Mouse (Mus musculus) lung, adult 18-20 months (tissue): ENCODE measurements at regions not wholly inside any gene's neighbourhood (a gene's known extent, or its start where the extent isn't known, plus 50 kb on each side); places are given as distances from the start of the nearest gene placed in this dataset.
"Not testable (repeated sequence)": the region's sequence is repeated elsewhere in the genome, so short reads cannot be mapped to it uniquely, and the experiment has no call there.

Source experiments
- DNase-seq, 2 experiments: peaks; one replicate each; pipeline ENCODE4 v3.0.0; 2022; ENCODE audit warnings: mixed read lengths in 2 of 2

DNA sequence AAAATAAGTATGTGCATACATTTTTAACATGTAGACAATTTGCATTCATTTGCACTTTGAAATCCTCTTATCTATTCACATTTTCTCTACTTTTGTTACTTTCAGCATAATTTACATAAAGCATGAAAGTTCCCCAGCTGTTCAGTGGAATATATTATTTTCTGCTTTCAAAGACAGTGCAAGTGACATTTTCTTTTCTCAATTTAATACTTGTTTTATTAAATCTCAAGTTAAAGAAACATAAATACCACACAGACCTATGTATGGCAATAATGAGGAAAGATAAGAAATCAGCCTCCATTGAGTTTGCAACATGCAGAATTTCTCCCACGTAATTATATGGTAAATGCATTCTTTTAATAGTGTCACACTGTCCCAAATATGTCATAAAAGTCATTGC is 1168.1 kb upstream of the Gje1 start:
- no peak for DNase-seq

GRCm38 (mm10) chr10:15868063-15868462 is 1150.0 kb upstream of the Gje1 start:
- DNase-seq, result no peak

DNA sequence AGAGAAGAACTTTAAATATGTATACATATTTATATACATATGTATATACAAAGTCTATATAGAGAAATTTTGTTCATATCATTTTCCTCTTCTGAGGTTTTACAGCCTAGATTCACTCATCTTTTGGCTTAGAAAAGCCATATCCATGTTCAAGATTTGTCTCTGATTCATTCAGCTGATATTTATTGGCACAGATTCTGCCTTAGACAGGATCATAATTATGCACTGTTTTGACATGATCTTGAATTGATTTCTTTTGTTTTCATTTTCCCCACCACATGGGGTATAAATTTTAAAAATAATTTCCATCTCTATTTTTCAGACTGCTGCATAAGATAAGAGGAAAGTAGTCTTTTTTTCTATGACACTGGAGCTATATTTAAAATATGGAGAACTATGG is 1148.9 kb upstream of the Gje1 start:
- no peak for DNase-seq

- DNase-seq, result no peak
These were observed 1123.4 kb upstream of the Gje1 start for GRCm38 (mm10) chr10:15841381-15841780.

- no peak for DNase-seq
These were observed 1114.3 kb upstream of the Gje1 start for GRCm38 (mm10) chr10:15832338-15832737.

GRCm38 (mm10) chr10:15825457-15825856 is 1107.4 kb upstream of the Gje1 start:
- DNase-seq, result no peak

GRCm38 (mm10) chr10:15807271-15807670 is 1089.3 kb upstream of the Gje1 start:
- no peak for DNase-seq

DNA sequence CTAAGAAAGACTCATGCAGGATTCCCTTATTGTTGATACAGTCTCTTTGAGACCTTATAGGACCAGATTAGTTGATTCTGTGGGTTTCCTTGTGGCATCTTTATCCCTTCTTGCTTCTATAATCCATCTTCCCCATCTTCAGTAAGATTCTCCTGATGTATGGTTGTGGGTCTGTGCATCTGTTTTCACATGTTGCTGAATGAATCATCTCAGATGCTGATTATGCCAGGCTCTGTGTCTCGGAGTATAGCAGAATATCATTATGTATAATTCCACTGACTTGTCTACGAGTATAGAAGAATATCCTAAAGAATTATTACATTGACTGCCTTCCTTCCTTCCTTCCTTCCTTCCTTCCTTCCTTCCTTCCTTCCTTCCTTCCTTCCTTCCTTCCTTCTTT is 1087.8 kb upstream of the Gje1 start:
- DNase-seq, result no peak

DNA sequence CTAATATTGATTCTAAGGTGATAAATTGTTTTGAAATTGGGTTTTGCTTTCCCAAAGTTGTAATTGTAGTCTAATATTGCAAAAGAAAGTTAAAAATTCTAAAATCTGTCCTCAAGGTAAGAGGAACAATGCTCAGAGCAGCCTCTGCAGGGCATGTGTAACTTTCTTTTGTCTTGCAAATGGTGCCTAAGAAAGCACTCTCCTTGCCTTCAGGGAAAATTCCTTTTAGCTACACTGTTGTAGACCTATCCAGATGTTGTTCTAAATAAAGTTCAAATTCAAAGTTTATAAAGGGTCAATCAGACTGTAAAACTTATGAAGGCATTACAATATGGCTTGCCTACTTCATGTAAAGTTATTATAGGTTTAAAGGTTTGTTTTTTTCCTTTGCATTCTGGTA is 1075.2 kb upstream of the Gje1 start:
- not testable (repeated sequence) for DNase-seq

GRCm38 (mm10) chr10:15791473-15792269 is 1073.7 kb upstream of the Gje1 start:
- DNase-seq, result no peak

GRCm38 (mm10) chr10:15759983-15760723 is 1042.1 kb upstream of the Gje1 start:
- peak in 1 of 2 experiments; percentile 9 for DNase-seq

- no peak for DNase-seq
These were observed 1041.6 kb upstream of the Gje1 start for GRCm38 (mm10) chr10:15759576-15759975.

DNA sequence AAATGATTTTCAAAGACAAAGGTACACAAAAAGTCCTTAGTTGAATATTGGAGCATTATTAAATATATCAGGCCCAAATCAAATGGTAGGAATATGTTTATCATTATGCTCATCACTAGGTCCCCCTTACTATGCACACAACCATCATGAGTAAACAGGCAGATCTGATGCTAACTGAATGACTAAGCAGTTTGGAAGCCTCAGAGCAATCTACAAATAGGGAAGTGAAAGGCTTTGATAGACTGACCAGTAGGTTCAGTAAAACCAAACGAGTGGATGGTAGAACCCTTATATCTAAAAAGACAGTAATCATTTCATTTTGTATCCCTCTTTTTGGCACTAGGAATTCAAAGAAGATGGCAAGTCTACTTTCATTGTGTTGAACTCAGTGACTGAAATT is 1039.5 kb upstream of the Gje1 start:
- no peak for DNase-seq

DNA sequence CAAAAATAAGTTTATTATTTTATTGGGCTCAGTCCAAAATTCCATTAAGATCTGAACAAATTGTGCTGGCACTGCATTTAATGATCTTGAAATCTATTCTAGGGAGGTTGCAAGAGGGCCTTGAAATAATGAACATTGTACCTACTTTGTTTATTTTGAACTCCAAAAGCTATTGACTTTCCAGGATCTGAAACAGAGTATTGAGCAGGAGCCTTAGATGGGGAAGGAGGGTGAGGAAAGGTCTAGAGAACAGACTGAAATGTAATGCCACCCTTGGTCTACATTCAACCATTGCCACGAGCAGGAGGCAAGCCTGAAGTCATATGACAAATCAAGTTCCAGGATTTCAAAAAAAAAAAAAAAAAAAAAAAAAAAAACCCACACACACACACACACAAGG is 1028.9 kb upstream of the Gje1 start:
- no peak for DNase-seq

DNA sequence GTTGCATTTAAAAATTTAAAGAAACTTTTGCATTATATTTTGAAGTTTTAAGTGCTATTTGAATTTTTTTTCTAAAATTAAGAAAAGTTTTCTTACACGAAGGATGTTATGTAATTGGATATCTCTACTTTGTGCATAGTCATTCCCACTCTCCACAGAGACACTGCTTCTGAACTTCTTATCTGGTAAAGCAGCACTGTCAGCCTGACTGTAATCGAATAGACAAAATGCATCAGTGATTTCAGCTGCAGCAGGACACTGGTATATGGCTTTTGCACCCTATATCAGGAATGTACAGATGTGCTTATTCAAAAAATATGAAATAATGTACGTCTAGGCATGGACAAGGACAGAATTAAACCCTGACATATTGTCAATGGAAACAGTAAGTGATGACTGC is 1020.6 kb upstream of the Gje1 start:
- DNase-seq, result no peak

DNA sequence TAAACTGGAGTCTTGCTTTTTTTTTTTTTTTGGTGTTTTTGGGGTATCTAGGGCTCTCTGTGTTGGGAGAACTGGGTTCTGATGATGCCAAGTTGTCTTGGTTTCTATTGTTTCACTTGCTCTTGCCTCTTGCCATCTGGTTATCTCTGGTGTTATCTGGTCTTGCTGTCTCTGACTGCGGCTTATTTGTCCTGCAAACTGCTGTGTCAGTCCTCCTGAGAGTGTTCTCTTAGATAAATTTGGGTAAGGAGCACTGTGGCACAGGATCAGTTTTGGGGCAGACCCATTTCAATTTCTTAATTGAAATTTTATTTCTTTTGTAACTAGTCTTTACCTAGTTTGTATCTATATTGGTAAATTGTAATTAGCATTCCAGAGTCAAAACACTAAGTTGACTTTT is 1013.3 kb upstream of the Gje1 start:
- DNase-seq, result no peak

GRCm38 (mm10) chr10:15697946-15698345 is 979.9 kb upstream of the Gje1 start:
- no peak for DNase-seq

DNA sequence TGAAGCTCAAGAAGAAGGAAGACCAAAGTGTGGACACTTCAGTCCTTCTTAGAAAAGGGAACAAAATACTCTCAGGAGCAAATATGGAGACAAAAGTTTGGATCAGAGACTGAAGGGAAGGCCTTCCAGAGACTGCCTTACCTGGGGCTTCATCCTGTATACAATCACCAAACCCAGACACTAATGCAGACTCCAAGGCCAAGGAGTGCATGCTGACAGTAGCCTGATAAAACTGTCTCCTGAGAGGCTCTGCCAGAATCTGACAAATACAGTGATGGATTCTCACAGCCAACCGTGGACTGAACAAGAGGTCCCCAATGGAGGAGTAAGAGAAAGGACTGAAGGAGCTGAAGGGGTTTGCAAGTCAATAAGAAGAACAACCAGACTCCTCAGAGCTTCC is 979.0 kb upstream of the Gje1 start:
- no peak for DNase-seq

GRCm38 (mm10) chr10:15671638-15672037 is 953.6 kb upstream of the Gje1 start:
- not testable (repeated sequence) for DNase-seq
